Mouse (Mus musculus): ENCODE data around the gene Amd1.

- TF ChIP-seq POLR2A (IDR thresholded peaks at IDR 0.05; ENCODE audit: borderline replicate concordance, extremely low read depth, insufficient read depth, insufficient read length, poor library complexity, severe bottlenecking) (no peak), CTCF (IDR thresholded peaks at IDR 0.05; ENCODE audit: borderline replicate concordance, extremely low read depth, insufficient read depth, insufficient read length) (no peak)
Observed at GRCm38 (mm10) chr10:40263691-40264090, 38.3 kb downstream of the Amd1 start.

All from brain, embryonic 14.5 days (tissue).